Mouse (Mus musculus) stomach, embryonic 15.5 days (tissue): Measurements from ENCODE around the gene Nanos1. TPM values are rescaled to one million over a fixed set of nuclear protein-coding genes. Genes with fewer than 3 reads are reported as not detected.

Experiments
- ATAC-seq: fragments of 200-750 bp; cut with Nextera tagmentation; 2 replicates; pipeline ENCODE4 v1.8.0; 2017; ENCODE audit warnings: low read depth, moderate number of reproducible peaks, moderate TSS enrichment; ENCODE audit not compliant: insufficient read depth, low FRiP score
- H3K27ac ChIP-seq: fragments of 300-500 bp; sonication (generic); 2 replicates; pipeline ENCODE4 v1.5.1; 2015; ENCODE audit warnings: mild to moderate bottlenecking, inconsistent platforms
- H3K27me3 ChIP-seq: fragments of 300-500 bp; sonication (generic); replicated peaks from 2 replicates; pipeline ENCODE4 v1.6.1; 2015; ENCODE audit warnings: inconsistent platforms
- H3K36me3 ChIP-seq: fragments of 300-500 bp; sonication (generic); 2 replicates; pipeline ENCODE4 v1.6.1; 2015; ENCODE audit warnings: inconsistent platforms
- H3K4me1 ChIP-seq: fragments of 300-500 bp; sonication (generic); 2 replicates; pipeline ENCODE4 v1.6.1; 2015; ENCODE audit warnings: inconsistent platforms
- H3K4me2 ChIP-seq: fragments of 300-500 bp; sonication (generic); 2 replicates; pipeline ENCODE4 v1.6.1; 2015; ENCODE audit warnings: mild to moderate bottlenecking, inconsistent platforms
- H3K4me3 ChIP-seq: fragments of 300-500 bp; sonication (generic); replicated peaks from 2 replicates; pipeline ENCODE4 v1.5.1; 2015; ENCODE audit warnings: inconsistent platforms
- H3K9ac ChIP-seq: fragments of 300-500 bp; sonication (generic); 2 replicates; pipeline ENCODE4 v1.6.1; 2015; ENCODE audit warnings: inconsistent platforms
- H3K9me3 ChIP-seq: fragments of 300-500 bp; sonication (generic); 2 replicates; pipeline ENCODE4 v1.6.1; 2016; ENCODE audit warnings: inconsistent platforms
- WGBS: fragments of 180-500 bp; shearing (Covaris S2); methylation state at CpG from one replicate; pipeline ENCODE4 v1.1.7; 2015; 5-methylcytosine and 5-hydroxymethylcytosine counted together
- polyA plus RNA-seq: library from polyadenylated mRNA; unstranded; fragments of >200 nt; fragmentation: Nextera tagmentation; extraction: Ambion mirVana; gene quantifications from 2 replicates; pipeline ENCODE4 v1.2.1, GENCODE M21; 2015

Nanos1 gene
- 1.5 and 1.6 TPM in 2 replicates for polyA plus RNA-seq

DNA sequence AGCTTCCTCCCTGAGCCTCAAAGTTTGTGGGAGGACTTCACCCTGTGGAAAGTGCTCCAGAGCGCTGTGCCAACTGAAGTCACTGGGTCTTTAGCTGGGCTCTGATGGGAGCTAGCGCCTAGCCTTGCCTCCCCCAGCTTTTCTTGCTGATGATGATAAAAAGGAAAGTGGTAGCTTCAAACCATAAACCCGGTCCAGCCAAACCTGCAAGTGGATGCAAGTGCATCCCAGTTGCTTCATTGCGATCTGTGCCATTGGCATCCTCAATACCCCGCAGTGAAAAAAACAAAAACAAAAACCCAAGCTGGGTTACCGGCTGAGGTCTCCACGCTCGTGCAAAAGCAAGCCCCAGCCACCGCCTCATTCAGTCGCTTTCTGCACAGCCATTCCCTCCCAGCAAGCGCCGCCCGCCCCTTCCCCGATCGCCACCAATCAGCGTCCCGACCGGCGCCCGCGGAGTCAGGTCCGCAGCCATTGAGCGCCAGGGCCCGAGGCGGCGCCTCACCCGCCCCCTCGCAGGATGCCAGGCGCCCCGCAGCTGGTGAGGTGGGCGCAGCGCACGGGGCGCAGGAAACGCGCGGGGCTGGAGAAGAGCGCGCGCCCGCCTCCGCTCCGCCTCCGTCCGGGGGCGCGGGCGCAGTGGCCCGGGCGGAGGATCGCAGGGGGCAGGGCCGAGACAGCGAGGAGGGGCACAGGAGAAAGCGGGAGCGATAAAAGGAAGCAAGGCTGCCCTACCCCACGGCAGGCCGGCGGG, at the start of gene Nanos1:
TSS of gene Nanos1 (plus strand) at position 550 of the 754 bp plus-strand sequence.
- Histone ChIP-seq H3K36me3 (peaks cover 3% of the 10 kb centered on the region), H3K4me3 (peak within 1 kb of the TSS; percentile 55), H3K4me2 (peak within 1 kb of the TSS; percentile 100), H3K9ac (peak within 1 kb of the TSS; percentile 56), H3K27ac (peak within 1 kb of the TSS; percentile 51; the same call in 1 of the 2 replicates), H3K4me1 (peaks cover 7% of the 10 kb centered on the region; the same call in 1 of the 2 replicates), H3K9me3 (no peaks in the 10 kb centered on the region), H3K27me3 (no peaks in the 10 kb centered on the region)
- peak; percentile 96 for ATAC-seq
- under 1% methylated on average over 56 of the region's 58 CpGs for WGBS

- Histone ChIP-seq H3K27me3 (no peaks in the 10 kb centered on the region), H3K4me1 (no peaks in the 10 kb centered on the region), H3K4me3 (no peak overlapping the region), H3K9ac (no peak overlapping the region), H3K27ac (no peak overlapping the region), H3K36me3 (no peaks in the 10 kb centered on the region), H3K9me3 (no peaks in the 10 kb centered on the region), H3K4me2 (no peak overlapping the region)
- 81% methylated on average over 4 of the region's 4 CpGs for WGBS
- peak; percentile 79 for ATAC-seq
These were observed 46.4 kb upstream of the Nanos1 start for GRCm38 (mm10) chr19:60709193-60709900.

DNA sequence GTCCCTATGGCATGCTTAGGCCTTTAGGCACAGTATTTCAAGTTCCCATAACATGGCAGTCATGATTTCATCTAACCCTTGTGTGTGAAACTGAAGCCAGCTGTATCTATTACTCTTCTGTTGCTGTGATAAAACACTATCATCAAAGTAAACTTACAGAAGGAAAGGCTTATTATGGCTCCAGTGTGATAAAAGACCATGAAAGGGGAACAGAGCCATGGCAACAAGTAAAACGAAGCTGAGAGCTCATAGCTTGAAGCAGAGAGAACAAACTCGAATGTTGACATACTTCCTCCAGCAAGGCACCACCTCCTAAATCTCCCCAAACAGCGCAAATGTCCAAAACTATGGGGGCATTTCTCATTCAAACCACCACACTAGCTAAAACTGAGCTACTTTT, 45.6 kb upstream of the Nanos1 start:
- H3K36me3 ChIP-seq, result no peaks in the 10 kb centered on the region
- ATAC-seq, result no peak
- H3K27me3 ChIP-seq, result no peaks in the 10 kb centered on the region
- no peaks in the 10 kb centered on the region for H3K4me1 ChIP-seq
- WGBS, result 32% methylated on average over 3 of the region's 3 CpGs
- H3K27ac ChIP-seq, result no peak overlapping the region
- H3K9me3 ChIP-seq, result no peaks in the 10 kb centered on the region
- no peak overlapping the region for H3K4me3 ChIP-seq
- H3K4me2 ChIP-seq, result no peak overlapping the region
- H3K9ac ChIP-seq, result no peak overlapping the region

DNA sequence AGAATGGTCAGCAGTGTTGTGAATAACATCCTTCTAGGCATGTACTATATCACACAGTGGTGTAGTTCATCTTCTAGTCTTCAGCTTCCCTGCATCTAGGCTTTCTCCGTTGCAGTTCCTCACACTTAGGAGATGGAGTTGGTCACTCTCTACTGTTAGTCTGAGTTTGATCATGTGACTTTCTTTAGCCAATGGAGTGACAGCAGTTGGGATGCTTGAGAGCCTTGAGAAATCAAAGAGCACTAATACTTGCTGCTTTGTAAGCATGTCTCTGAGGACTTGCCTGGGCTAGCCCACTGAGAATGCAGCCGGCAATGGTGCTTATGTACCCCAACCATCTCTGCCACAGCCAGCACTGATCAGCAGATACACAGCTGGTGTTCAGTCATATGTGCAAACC, 43.2 kb upstream of the Nanos1 start:
- Histone ChIP-seq H3K9ac (no peak overlapping the region), H3K4me2 (no peak overlapping the region), H3K4me3 (no peak overlapping the region), H3K4me1 (no peaks in the 10 kb centered on the region), H3K9me3 (no peaks in the 10 kb centered on the region), H3K27me3 (no peaks in the 10 kb centered on the region), H3K27ac (no peak overlapping the region), H3K36me3 (no peaks in the 10 kb centered on the region)
- WGBS, result 79% methylated on average over 2 of the region's 2 CpGs
- no peak for ATAC-seq

GRCm38 (mm10) chr19:60716381-60716780, 39.4 kb upstream of the Nanos1 start:
- Histone ChIP-seq H3K36me3 (no peaks in the 10 kb centered on the region), H3K4me2 (no peak overlapping the region), H3K9me3 (no peaks in the 10 kb centered on the region), H3K27me3 (no peaks in the 10 kb centered on the region), H3K4me1 (no peaks in the 10 kb centered on the region), H3K4me3 (no peak overlapping the region), H3K27ac (no peak overlapping the region), H3K9ac (no peak overlapping the region)
- 90% methylated on average over 2 of the region's 2 CpGs for WGBS
- ATAC-seq, result no peak

DNA sequence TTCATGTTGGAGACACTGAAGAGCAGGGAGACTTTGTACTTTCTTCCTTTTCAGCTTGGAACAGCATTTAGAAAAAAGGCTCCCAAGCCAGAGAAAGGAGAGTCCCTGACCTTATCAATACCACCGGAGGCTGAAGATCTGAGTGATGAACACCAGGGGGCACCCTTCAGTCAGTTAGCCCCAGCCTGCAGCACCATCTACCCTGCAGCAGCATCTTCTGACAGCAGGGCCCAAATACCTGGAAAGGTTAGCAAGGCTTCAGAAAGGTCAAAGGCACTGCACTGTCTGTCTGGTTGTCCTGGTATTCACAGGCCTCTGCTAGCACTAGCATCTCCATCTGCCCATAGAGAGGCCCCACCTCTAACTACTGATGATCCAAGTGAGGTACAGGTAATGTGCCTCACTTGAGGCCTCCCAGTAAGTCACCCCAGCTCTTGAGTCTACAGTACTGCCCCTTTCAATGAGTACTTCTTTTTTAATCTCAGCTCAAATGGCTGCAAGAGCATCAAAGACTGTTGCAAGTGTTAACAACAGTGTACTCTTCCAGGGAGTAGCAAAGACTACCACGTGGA, 25.4 kb upstream of the Nanos1 start:
- Histone ChIP-seq H3K36me3 (no peaks in the 10 kb centered on the region), H3K4me1 (no peaks in the 10 kb centered on the region), H3K4me2 (no peak overlapping the region), H3K9ac (no peak overlapping the region), H3K9me3 (no peaks in the 10 kb centered on the region), H3K27ac (no peak overlapping the region), H3K27me3 (no peaks in the 10 kb centered on the region), H3K4me3 (no peak overlapping the region)
- no peak for ATAC-seq
- 45% methylated on average over 2 of the region's 2 CpGs for WGBS

- 70% methylated on average over 1 of the region's 1 CpGs for WGBS
- Histone ChIP-seq H3K4me1 (no peaks in the 10 kb centered on the region), H3K4me3 (no peak overlapping the region), H3K9ac (no peak overlapping the region), H3K9me3 (no peaks in the 10 kb centered on the region), H3K36me3 (no peaks in the 10 kb centered on the region), H3K27me3 (no peaks in the 10 kb centered on the region), H3K27ac (no peak overlapping the region), H3K4me2 (no peak overlapping the region)
- no peak for ATAC-seq
These were observed 24.5 kb upstream of the Nanos1 start for GRCm38 (mm10) chr19:60731299-60731698.

DNA sequence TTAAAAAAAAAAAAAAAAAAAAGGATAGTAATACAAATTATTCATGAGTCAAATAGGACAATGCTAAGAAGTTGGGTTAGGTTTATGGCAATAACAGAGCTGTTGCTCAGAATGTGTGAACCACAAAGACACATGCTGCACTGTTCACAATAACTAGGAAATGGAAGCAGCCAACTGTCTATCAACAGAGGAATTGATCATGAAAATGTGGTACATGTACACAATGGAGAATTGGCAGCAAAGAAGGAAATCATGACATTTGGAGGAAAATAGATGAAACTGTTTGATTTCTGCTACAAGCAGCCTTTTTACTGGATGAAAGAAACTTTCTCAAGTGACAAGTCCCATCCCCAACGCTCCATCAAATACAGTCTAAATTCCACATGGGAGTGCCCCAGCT, 23.8 kb upstream of the Nanos1 start:
- H3K4me3 ChIP-seq, result no peak overlapping the region
- WGBS, result 79% methylated on average over 1 of the region's 1 CpGs
- H3K9me3 ChIP-seq, result no peaks in the 10 kb centered on the region
- H3K4me1 ChIP-seq, result no peaks in the 10 kb centered on the region
- no peaks in the 10 kb centered on the region for H3K27me3 ChIP-seq
- no peak overlapping the region for H3K9ac ChIP-seq
- H3K36me3 ChIP-seq, result no peaks in the 10 kb centered on the region
- no peak overlapping the region for H3K27ac ChIP-seq
- no peak overlapping the region for H3K4me2 ChIP-seq
- ATAC-seq, result no peak

DNA sequence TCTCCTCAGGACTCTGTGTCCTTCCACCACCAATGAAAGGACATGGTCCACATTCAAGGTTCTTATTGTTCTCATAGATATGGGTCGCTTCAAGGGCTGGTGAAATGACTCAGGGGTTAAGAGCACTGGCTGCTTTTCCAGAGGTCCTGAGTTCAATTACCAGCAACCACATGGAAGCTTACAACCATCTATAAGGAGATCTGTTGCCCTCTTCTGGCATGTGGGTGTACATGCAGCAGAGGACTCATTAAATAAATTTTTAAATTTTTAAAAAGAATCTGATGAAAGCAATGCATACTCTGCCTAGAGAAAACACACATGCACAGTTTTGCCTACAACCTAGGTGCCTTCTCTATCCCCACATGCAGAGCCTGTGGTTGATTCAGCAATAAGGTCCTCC, 15.2 kb upstream of the Nanos1 start:
- no peak for ATAC-seq
- no peak overlapping the region for H3K27ac ChIP-seq
- WGBS, result 59% methylated on average over 1 of the region's 1 CpGs
- H3K36me3 ChIP-seq, result no peaks in the 10 kb centered on the region
- H3K9ac ChIP-seq, result no peak overlapping the region
- no peak overlapping the region for H3K4me3 ChIP-seq
- H3K27me3 ChIP-seq, result no peaks in the 10 kb centered on the region
- H3K4me1 ChIP-seq, result no peaks in the 10 kb centered on the region
- no peaks in the 10 kb centered on the region for H3K9me3 ChIP-seq
- H3K4me2 ChIP-seq, result no peak overlapping the region

- no peaks in the 10 kb centered on the region for H3K9me3 ChIP-seq
- no peaks in the 10 kb centered on the region for H3K4me1 ChIP-seq
- H3K4me2 ChIP-seq, result no peak overlapping the region
- no peaks in the 10 kb centered on the region for H3K27me3 ChIP-seq
- no peak overlapping the region for H3K9ac ChIP-seq
- ATAC-seq, result peak; percentile 89
- H3K36me3 ChIP-seq, result no peaks in the 10 kb centered on the region
- 65% methylated on average over 5 of the region's 5 CpGs for WGBS
- H3K27ac ChIP-seq, result no peak overlapping the region
- H3K4me3 ChIP-seq, result no peak overlapping the region
These were observed 11.8 kb upstream of the Nanos1 start for GRCm38 (mm10) chr19:60743767-60744547.

DNA sequence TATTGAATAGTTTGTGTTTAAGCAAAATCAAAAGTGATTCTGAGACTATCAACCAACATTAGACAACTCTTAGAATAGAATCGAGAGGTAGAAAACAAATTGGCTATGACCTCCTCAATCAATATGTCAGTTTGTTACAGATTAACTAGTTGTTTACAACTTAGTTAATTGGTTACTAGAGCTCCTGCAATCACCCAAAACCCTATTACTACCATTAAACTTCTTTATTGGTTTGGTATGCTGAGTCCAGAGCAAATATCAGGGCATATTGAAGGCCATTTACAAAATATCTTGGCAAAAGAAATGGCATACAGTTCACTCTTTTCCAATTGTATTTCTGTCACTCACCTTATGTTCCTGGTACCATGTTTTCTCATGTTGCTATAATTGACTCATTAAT, 8.0 kb upstream of the Nanos1 start:
- H3K4me3 ChIP-seq, result no peak overlapping the region
- ATAC-seq, result no peak
- H3K27ac ChIP-seq, result no peak overlapping the region
- no peaks in the 10 kb centered on the region for H3K4me1 ChIP-seq
- WGBS, result 64% methylated on average over 1 of the region's 1 CpGs
- no peaks in the 10 kb centered on the region for H3K36me3 ChIP-seq
- H3K9ac ChIP-seq, result no peak overlapping the region
- no peaks in the 10 kb centered on the region for H3K9me3 ChIP-seq
- H3K27me3 ChIP-seq, result no peaks in the 10 kb centered on the region
- H3K4me2 ChIP-seq, result no peak overlapping the region
